In genomic region chr16:92799940-92800339, GRCm38 (mm10) we compare ENCODE assay signal across 19 mouse cellular contexts. TPM values are rescaled to one million over a fixed set of nuclear protein-coding genes. Genes with fewer than 3 reads are reported as not detected.
A peak's percentile ranks its signal among the peaks of the same experiment; 100 is the strongest.
DNase-seq lines count a peak whose midpoint lies in the region; ATAC-seq and TF ChIP-seq lines count a peak whose summit lies in the region.
"Had no signal": no experiment of that assay in that cellular context is flagged by ENCODE, and none has a peak within 500 bp of the region (broad histone marks: within the 10 kb centered on the region; RNA-seq: fewer than 3 reads in every experiment).

No protein-coding gene starts in this region.

- H3K4me3 ChIP-seq in hindbrain, postnatal 0 days (ENCODE audit: low read length): no peak overlapping the region
- H3K4me3 ChIP-seq in hindbrain, embryonic 13.5 days: no peak overlapping the region
- no peak overlapping the region for H3K4me3 ChIP-seq in testis, adult 2 months (ENCODE audit: control insufficient read depth, low read depth, low read length)
- H3K4me3 ChIP-seq in MEL (ENCODE audit: control insufficient read depth in 1 of 2, insufficient read depth in 1 of 2, low read depth in 2 of 2, low read length in 2 of 2): no peak overlapping the region
- H3K4me3 ChIP-seq in macrophage (ENCODE audit: inconsistent target): no peak overlapping the region
- H3K4me3 ChIP-seq in limb, embryonic 10.5 days: no peak overlapping the region
- H3K4me3 ChIP-seq: embryonic facial prominence, embryonic 15.5 days; left cerebral cortex, adult 2 months; myocyte had no signal

- no peak overlapping the region for H3K9ac ChIP-seq in hindbrain, postnatal 0 days (replicated peaks; ENCODE audit: low read length)
- no peak overlapping the region for H3K9ac ChIP-seq in hindbrain, embryonic 13.5 days
- H3K9ac ChIP-seq in MEL (ENCODE audit: control insufficient read depth, low read depth, low read length, poor library complexity, severe bottlenecking): no peak overlapping the region
- H3K9ac ChIP-seq: embryonic facial prominence, embryonic 15.5 days had no signal

- no peak for ATAC-seq in hindbrain, postnatal 0 days
- ATAC-seq in hindbrain, embryonic 13.5 days (ENCODE audit: low FRiP score): no peak
- ATAC-seq: hindbrain, embryonic 16.5 days; lung, postnatal 0 days had no signal

- no peak overlapping the region for H3K4me2 ChIP-seq in hindbrain, postnatal 0 days (ENCODE audit: low read depth, low read length)
- no peak overlapping the region for H3K4me2 ChIP-seq in hindbrain, embryonic 13.5 days
- H3K4me2 ChIP-seq: embryonic facial prominence, embryonic 15.5 days; heart, embryonic 11.5 days; midbrain, embryonic 11.5 days had no signal

- H3K79me2 ChIP-seq in MEL (ENCODE audit: control insufficient read depth, insufficient read depth, low read length, poor library complexity): peaks cover 62% of the 10 kb centered on the region
- peaks cover 84% of the 10 kb centered on the region for H3K79me2 ChIP-seq in macrophage (ENCODE audit: inconsistent target)

- TF ChIP-seq POLR2A in testis, adult 2 months (IDR thresholded peaks at IDR 0.05; ENCODE audit: control insufficient read depth, low read depth, low read length): no peak
- TF ChIP-seq POLR2A in MEL (IDR thresholded peaks at IDR 0.05; ENCODE audit: control insufficient read depth in 1 of 2, insufficient read depth in 1 of 2, low read depth in 1 of 2, low read length in 2 of 2, poor library complexity in 1 of 2): no peak

- H3K27me3 ChIP-seq in hindbrain, postnatal 0 days (ENCODE audit: insufficient read depth, low read length): no peaks in the 10 kb centered on the region
- H3K27me3 ChIP-seq in hindbrain, embryonic 13.5 days: no peaks in the 10 kb centered on the region
- H3K27me3 ChIP-seq in testis, adult 2 months (ENCODE audit: control insufficient read depth, insufficient read depth, low read length): no peaks in the 10 kb centered on the region
- no peaks in the 10 kb centered on the region for H3K27me3 ChIP-seq in MEL (ENCODE audit: control insufficient read depth in 1 of 2, insufficient read depth in 2 of 2, low read length in 2 of 2)
- 0 out of 2 replicates have a peak, but pooled peaks cover 7% of the 10 kb centered on the region for H3K27me3 ChIP-seq in limb, embryonic 10.5 days (ENCODE audit: low read depth, poor library complexity, severe bottlenecking)
- H3K27me3 ChIP-seq: embryonic facial prominence, embryonic 15.5 days had no signal

- TF ChIP-seq EP300 in MEL (IDR thresholded peaks at IDR 0.05; ENCODE audit: low read depth in 1 of 2, low read length in 2 of 2): no peak

- 0 out of 2 replicates have a peak, but pooled peaks cover 3% of the 10 kb centered on the region for H3K9me3 ChIP-seq in hindbrain, postnatal 0 days (ENCODE audit: low read length)
- no peaks in the 10 kb centered on the region for H3K9me3 ChIP-seq in hindbrain, embryonic 13.5 days
- no peaks in the 10 kb centered on the region for H3K9me3 ChIP-seq in MEL (replicated peaks; ENCODE audit: insufficient read depth, low read length)
- no peaks in the 10 kb centered on the region for H3K9me3 ChIP-seq in limb, embryonic 10.5 days (replicated peaks)
- H3K9me3 ChIP-seq: embryonic facial prominence, embryonic 15.5 days had no signal

- no peak overlapping the region for H3K27ac ChIP-seq in hindbrain, postnatal 0 days
- no peak overlapping the region for H3K27ac ChIP-seq in hindbrain, embryonic 13.5 days
- H3K27ac ChIP-seq in testis, adult 2 months (ENCODE audit: control insufficient read depth, insufficient read depth, low read depth, low read length): no peak overlapping the region
- H3K27ac ChIP-seq in MEL (ENCODE audit: control insufficient read depth, low read depth, low read length): peak overlapping the region; percentile 93
- H3K27ac ChIP-seq in macrophage: peak overlapping the region; percentile 99
- no peak overlapping the region for H3K27ac ChIP-seq in limb, embryonic 10.5 days
- H3K27ac ChIP-seq: embryonic facial prominence, embryonic 15.5 days; left cerebral cortex, adult 2 months had no signal

- peak; percentile 27 for TF ChIP-seq RAD21 in MEL (IDR thresholded peaks at IDR 0.05; ENCODE audit: low read depth, low read length)

- DNase-seq in hindbrain, postnatal 0 days (ENCODE audit: low spot score): no peak
- no peak for DNase-seq in testis, postnatal 14 days (ENCODE audit: low spot score)
- DNase-seq in MEL (ENCODE audit: low read depth, low spot score): peak; percentile 41
- no peak for DNase-seq in gastrocnemius, postnatal 25 days
- no peak for DNase-seq in limb, embryonic 10.5 days (ENCODE audit: low spot score)
- DNase-seq: cerebellum, adult 9-11 months; gastrocnemius, postnatal 36 days; retina, postnatal 1 day; spleen, adult 18-20 months had no signal

- H3K4me1 ChIP-seq in hindbrain, postnatal 0 days (ENCODE audit: insufficient read depth, low read length): no peaks in the 10 kb centered on the region
- H3K4me1 ChIP-seq in hindbrain, embryonic 13.5 days (replicated peaks): no peaks in the 10 kb centered on the region
- no peaks in the 10 kb centered on the region for H3K4me1 ChIP-seq in testis, adult 2 months (ENCODE audit: control insufficient read depth, insufficient read depth, low read length)
- H3K4me1 ChIP-seq in MEL (ENCODE audit: control insufficient read depth in 1 of 2, insufficient read depth in 2 of 2, low read length in 2 of 2): peaks cover 30 to 78% of the 10 kb centered on the region in 2 experiments
- 0 out of 2 replicates have a peak, but pooled peaks cover 4% of the 10 kb centered on the region for H3K4me1 ChIP-seq in limb, embryonic 10.5 days
- H3K4me1 ChIP-seq: embryonic facial prominence, embryonic 15.5 days had no signal

- H3K36me3 ChIP-seq in hindbrain, postnatal 0 days (ENCODE audit: insufficient read depth, low read length): no peaks in the 10 kb centered on the region
- H3K36me3 ChIP-seq in hindbrain, embryonic 13.5 days: no peaks in the 10 kb centered on the region
- H3K36me3 ChIP-seq in testis, adult 2 months (ENCODE audit: control insufficient read depth, insufficient read depth, low read length): no peaks in the 10 kb centered on the region
- H3K36me3 ChIP-seq in MEL (ENCODE audit: control insufficient read depth in 1 of 2, insufficient read depth in 2 of 2, low read length in 2 of 2) (peaks cover 7 to 83% of the 10 kb centered on the region in 2 experiments; a peak in 3 of 4 replicates), macrophage (ENCODE audit: inconsistent target) (peaks cover 23% of the 10 kb centered on the region; the same call in 1 of the 2 replicates)
- no peaks in the 10 kb centered on the region for H3K36me3 ChIP-seq in limb, embryonic 10.5 days
- H3K36me3 ChIP-seq: embryonic facial prominence, embryonic 15.5 days had no signal

- WGBS in hindbrain, postnatal 0 days: 87% methylated on average over 7 of the region's 7 CpGs
- WGBS in hindbrain, embryonic 13.5 days: 92% methylated on average over 7 of the region's 7 CpGs
- WGBS in macrophage (ENCODE audit: missing documents): 96% methylated on average over 7 of the region's 7 CpGs
- WGBS in limb, embryonic 10.5 days: 93% methylated on average over 7 of the region's 7 CpGs

- peak; percentile 30 for TF ChIP-seq CTCF in hindbrain, postnatal 0 days (IDR thresholded peaks at IDR 0.05; ENCODE audit: low read depth)
- TF ChIP-seq CTCF in testis, adult 2 months (IDR thresholded peaks at IDR 0.05; ENCODE audit: control insufficient read depth, insufficient read depth, insufficient replicate concordance, low read depth, low read length): peak; percentile 44; the same call in 1 of the 2 replicates
- TF ChIP-seq CTCF in MEL (IDR thresholded peaks at IDR 0.05 in 2 of 3, conservative IDR thresholded peaks at IDR 0.05 in 1 of 3; ENCODE audit: control insufficient read depth in 1 of 3, insufficient read depth in 1 of 3, low read depth in 2 of 3, low read length in 3 of 3, poor library complexity in 1 of 3, severe bottlenecking in 1 of 3): peak; percentile 41 to 55 (median 51); a peak in 5 of 6 replicates

TF ChIP-seq in MEL, 35 proteins besides CTCF, POLR2A, EP300 and RAD21:
- TF ChIP-seq SMC3 (IDR thresholded peaks at IDR 0.05; ENCODE audit: low read depth, low read length) (peak; percentile 21; the same call in 1 of the 2 replicates), UBTF (IDR thresholded peaks at IDR 0.05; ENCODE audit: borderline replicate concordance, insufficient read depth, low read depth, low read length) (no peak), MAZ (IDR thresholded peaks at IDR 0.05; ENCODE audit: low read depth, low read length) (no peak), MXI1 (IDR thresholded peaks at IDR 0.05; ENCODE audit: low read depth, low read length) (no peak), CHD1 (IDR thresholded peaks at IDR 0.05; ENCODE audit: low read depth, low read length) (no peak), MYC (IDR thresholded peaks at IDR 0.05; ENCODE audit: low read depth, low read length) (no peak), ZMIZ1 (IDR thresholded peaks at IDR 0.05; ENCODE audit: low read depth, low read length) (no peak), MAFK (IDR thresholded peaks at IDR 0.05; ENCODE audit: borderline replicate concordance, low read depth, low read length) (no peak)

RNA-seq across cellular contexts. Expression of gene Runx1, which starts 26.0 kb away (rescaled TPM):
- total RNA-seq in hindbrain, postnatal 0 days (2014; rRNA removed): 2.2 and 3.5 TPM in 2 replicates
- 1.1 and 1.3 TPM in 2 replicates for polyA plus RNA-seq in hindbrain, postnatal 0 days (2015; fragmentation: Nextera tagmentation; extraction: Ambion mirVana)
- 2.1 and 3.0 TPM in 2 replicates for polyA plus RNA-seq in hindbrain, embryonic 13.5 days (2015; fragmentation: Nextera tagmentation; extraction: Ambion mirVana)
- polyA plus RNA-seq in testis, adult 2 months (2012; rRNA removed): 0.38 and 0.62 TPM in 2 replicates
- total RNA-seq in MEL (2012; rRNA removed): 14.3 and 17.1 TPM in 2 replicates
- polyA plus RNA-seq in MEL (2012; ENCODE audit: insufficient read depth in 1 of 2, insufficient read length in 2 of 2, low read depth in 1 of 2, low replicate concordance in 2 of 2, missing spikeins in 1 of 2) (10 to 100 TPM in 1 of 2 experiments, not detected in 1; 23.5 TPM), macrophage (2018) (30.4 to 35.3 TPM (median 34.7 TPM) in 3 replicates)
- total RNA-seq in macrophage (2018; cell fraction: chromatin; rRNA removed): 100 to 1,000 TPM; 170 to 922 (median 407) TPM
- 10 to 100 TPM; 29.1 to 90.3 (median 52.0) TPM for total RNA-seq in macrophage (2018; cell fraction: cytosol; rRNA removed)
- 100 to 1,000 TPM; 108 to 569 (median 293) TPM for total RNA-seq in macrophage (2018; cell fraction: nucleus; rRNA removed)
- total RNA-seq in gastrocnemius, postnatal 25 days (2021): 1 to 10 TPM; 2.5 to 2.9 TPM
- 1.2 TPM in 2 replicates for polyA plus RNA-seq in limb, embryonic 10.5 days (2016; fragmentation: Nextera tagmentation; extraction: Ambion mirVana)

Comparison
In these comparisons a context has a peak if more than half of its experiments do, and no peak if none do; other contexts are left out.
1. H3K27ac ChIP-seq: peak in MEL (single experiment) and macrophage (single experiment); none in hindbrain, postnatal 0 days (single experiment), hindbrain, embryonic 13.5 days (single experiment), testis, adult 2 months (single experiment) and limb, embryonic 10.5 days (single experiment).
2. Peak in every context shown above with its lines, with median percentiles within 50 percentile points of each other: CTCF ChIP-seq.